Mouse (Mus musculus) liver, embryonic 13.5 days (tissue): ENCODE results near the gene Ppp1r7. TPM values are rescaled to one million over a fixed set of nuclear protein-coding genes. Genes with fewer than 3 reads are reported as not detected.

Experiments
- microRNA-seq: library from miRNA; unstranded; fragments of <30 nt; microRNA quantifications from one replicate; pipeline ENCODE4, GENCODE M21; 2016
- polyA plus RNA-seq: library from polyadenylated mRNA; unstranded; fragments of >200 nt; fragmentation: Nextera tagmentation; extraction: Ambion mirVana; gene quantifications from 2 replicates; pipeline ENCODE4 v1.2.1, GENCODE M21; 2015

The Ppp1r7 gene
- polyA plus RNA-seq, 1 experiment from 2014 or later = 46.3 TPM

Small RNAs within 50 kb of the gene (microRNA-seq; reads per million reads assigned to microRNA genes)
- not detected for gene Mir6345
- not detected for gene Mir6902

Other genes with a start within 250 kb of the Ppp1r7 start
- 0.35 and 0.61 TPM in 2 replicates for gene Kif1a, start 240.9 kb upstream of the Ppp1r7 start, polyA plus RNA-seq
- gene Agxt, start 207.6 kb upstream of the Ppp1r7 start, polyA plus RNA-seq = 4.3 and 4.7 TPM in 2 replicates
- gene 2310007B03Rik, start 181.9 kb upstream of the Ppp1r7 start, polyA plus RNA-seq = 0.09 and 0.10 TPM in 2 replicates
- not detected in 2 replicates for gene Crocc2, start 174.1 kb upstream of the Ppp1r7 start, polyA plus RNA-seq
- 0.25 and 0.29 TPM in 2 replicates for gene Sned1, start 107.0 kb upstream of the Ppp1r7 start, polyA plus RNA-seq
- gene Mterf4, start 36.9 kb upstream of the Ppp1r7 start, polyA plus RNA-seq = 14.5 and 15.1 TPM in 2 replicates
- gene Pask, start 628 bp downstream of the Ppp1r7 start, polyA plus RNA-seq = 6.2 and 6.6 TPM in 2 replicates
- gene Ano7, start 31.1 kb downstream of the Ppp1r7 start, polyA plus RNA-seq = 0.05 and 0.10 TPM in 2 replicates
- 89.5 and 95.9 TPM in 2 replicates for gene Hdlbp, start 136.0 kb downstream of the Ppp1r7 start, polyA plus RNA-seq
- 0.77 and 1.3 TPM in 2 replicates for gene Farp2, start 169.2 kb downstream of the Ppp1r7 start, polyA plus RNA-seq